15 mouse cellular contexts compared by ENCODE assay signal in genomic region chr11:88485088-88485487, GRCm38 (mm10).
DNase-seq lines count a peak whose midpoint lies in the region; ATAC-seq lines count a peak whose summit lies in the region.
"Had no signal": no experiment of that assay in that cellular context is flagged by ENCODE, and none has a peak within 500 bp of the region (broad histone marks: within the 10 kb centered on the region; RNA-seq: fewer than 3 reads in every experiment).

No protein-coding gene starts in this region.

- no peak overlapping the region for H3K4me2 ChIP-seq in forebrain, embryonic 11.5 days (ENCODE audit: low read depth, low read length, severe bottlenecking)
- H3K4me2 ChIP-seq in forebrain, embryonic 14.5 days (ENCODE audit: low read length): no peak overlapping the region
- no peak overlapping the region for H3K4me2 ChIP-seq in hindbrain, embryonic 16.5 days (ENCODE audit: low read length)
- peak overlapping the region; percentile 15 for H3K4me2 ChIP-seq in midbrain, embryonic 12.5 days (replicated peaks)
- H3K4me2 ChIP-seq: liver, embryonic 11.5 days had no signal

- DNase-seq in forebrain, embryonic 11.5 days (ENCODE audit: low spot score): no peak
- no peak for DNase-seq in forebrain, embryonic 14.5 days (ENCODE audit: low spot score)
- DNase-seq in hindbrain, embryonic 10.5 days (ENCODE audit: low spot score): no peak
- DNase-seq in embryonic facial prominence, embryonic 10.5 days (ENCODE audit: low spot score): no peak
- DNase-seq in ovary, postnatal 36 days (ENCODE audit: low spot score): no peak
- DNase-seq: cerebellum, adult 8-10 months; gastrocnemius, postnatal 14 days; kidney, adult 9 months; layer of hippocampus, postnatal 36 days; lung, postnatal 14 days; thymus, postnatal 14 days had no signal

- no peaks in the 10 kb centered on the region for H3K36me3 ChIP-seq in forebrain, embryonic 11.5 days (ENCODE audit: control insufficient read depth, insufficient read depth, low read length)
- no peaks in the 10 kb centered on the region for H3K36me3 ChIP-seq in forebrain, embryonic 14.5 days (ENCODE audit: control insufficient read depth, insufficient read depth, low read length)
- peaks cover 28% of the 10 kb centered on the region for H3K36me3 ChIP-seq in hindbrain, embryonic 10.5 days
- H3K36me3 ChIP-seq in hindbrain, embryonic 16.5 days (ENCODE audit: control insufficient read depth, insufficient read depth, low read length): no peaks in the 10 kb centered on the region
- peaks cover 25% of the 10 kb centered on the region for H3K36me3 ChIP-seq in embryonic facial prominence, embryonic 10.5 days (replicated peaks)
- H3K36me3 ChIP-seq in midbrain, embryonic 12.5 days: no peaks in the 10 kb centered on the region

- H3K27ac ChIP-seq in forebrain, embryonic 11.5 days (ENCODE audit: low read depth, low read length): peak overlapping the region; percentile 8; the same call in 1 of the 2 replicates
- no peak overlapping the region; the same call in 1 of the 2 replicates for H3K27ac ChIP-seq in forebrain, embryonic 14.5 days (ENCODE audit: low read depth, low read length)
- H3K27ac ChIP-seq in hindbrain, embryonic 10.5 days: peak overlapping the region; percentile 94
- H3K27ac ChIP-seq in hindbrain, embryonic 16.5 days (ENCODE audit: low read depth, low read length): no peak overlapping the region
- H3K27ac ChIP-seq in embryonic facial prominence, embryonic 10.5 days (replicated peaks): peak overlapping the region; percentile 55
- H3K27ac ChIP-seq in midbrain, embryonic 12.5 days (replicated peaks): peak overlapping the region; percentile 95

- no peak overlapping the region for H3K4me3 ChIP-seq in forebrain, embryonic 11.5 days (ENCODE audit: low read depth, low read length)
- H3K4me3 ChIP-seq in forebrain, embryonic 14.5 days (ENCODE audit: low read depth, low read length): no peak overlapping the region
- no peak overlapping the region for H3K4me3 ChIP-seq in hindbrain, embryonic 10.5 days
- no peak overlapping the region for H3K4me3 ChIP-seq in hindbrain, embryonic 16.5 days (ENCODE audit: low read length)
- no peak overlapping the region for H3K4me3 ChIP-seq in embryonic facial prominence, embryonic 10.5 days
- no peak overlapping the region for H3K4me3 ChIP-seq in midbrain, embryonic 12.5 days

- H3K9me3 ChIP-seq in forebrain, embryonic 11.5 days (ENCODE audit: control insufficient read depth, low read length): no peaks in the 10 kb centered on the region
- H3K9me3 ChIP-seq in forebrain, embryonic 14.5 days (replicated peaks; ENCODE audit: control insufficient read depth, low read length): no peaks in the 10 kb centered on the region
- no peaks in the 10 kb centered on the region for H3K9me3 ChIP-seq in hindbrain, embryonic 10.5 days
- no peaks in the 10 kb centered on the region for H3K9me3 ChIP-seq in hindbrain, embryonic 16.5 days (ENCODE audit: control insufficient read depth, low read length)
- no peaks in the 10 kb centered on the region for H3K9me3 ChIP-seq in embryonic facial prominence, embryonic 10.5 days
- no peaks in the 10 kb centered on the region for H3K9me3 ChIP-seq in midbrain, embryonic 12.5 days

- 49% methylated on average over 4 of the region's 4 CpGs for WGBS in forebrain, embryonic 11.5 days
- 45% methylated on average over 4 of the region's 4 CpGs for WGBS in forebrain, embryonic 14.5 days
- whole genome bisulfite sequencing in hindbrain, embryonic 10.5 days: 57% methylated on average over 4 of the region's 4 CpGs
- WGBS in hindbrain, embryonic 16.5 days: 27% methylated on average over 4 of the region's 4 CpGs
- 61% methylated on average over 4 of the region's 4 CpGs for WGBS in embryonic facial prominence, embryonic 10.5 days
- 28% methylated on average over 4 of the region's 4 CpGs for WGBS in midbrain, embryonic 12.5 days

- H3K27me3 ChIP-seq in forebrain, embryonic 11.5 days (ENCODE audit: control insufficient read depth, insufficient read depth, low read length): no peaks in the 10 kb centered on the region
- H3K27me3 ChIP-seq in forebrain, embryonic 14.5 days (replicated peaks; ENCODE audit: control insufficient read depth, insufficient read depth, low read length): no peaks in the 10 kb centered on the region
- no peaks in the 10 kb centered on the region for H3K27me3 ChIP-seq in hindbrain, embryonic 10.5 days (ENCODE audit: insufficient read depth, poor library complexity, severe bottlenecking)
- H3K27me3 ChIP-seq in hindbrain, embryonic 16.5 days (replicated peaks; ENCODE audit: control insufficient read depth, insufficient read depth, low read length): no peaks in the 10 kb centered on the region
- H3K27me3 ChIP-seq in embryonic facial prominence, embryonic 10.5 days (replicated peaks; ENCODE audit: low read depth, poor library complexity, severe bottlenecking): no peaks in the 10 kb centered on the region
- H3K27me3 ChIP-seq in midbrain, embryonic 12.5 days: no peaks in the 10 kb centered on the region

- 0 out of 2 replicates have a peak overlapping the region, but pooled peaks have one; percentile 18 for H3K9ac ChIP-seq in forebrain, embryonic 11.5 days (ENCODE audit: low read length)
- no peak overlapping the region for H3K9ac ChIP-seq in forebrain, embryonic 14.5 days (ENCODE audit: low read length)
- H3K9ac ChIP-seq in hindbrain, embryonic 16.5 days (ENCODE audit: low read depth, low read length): no peak overlapping the region
- peak overlapping the region; percentile 46; the same call in 1 of the 2 replicates for H3K9ac ChIP-seq in midbrain, embryonic 12.5 days (replicated peaks)

- H3K4me1 ChIP-seq in forebrain, embryonic 11.5 days (replicated peaks; ENCODE audit: control insufficient read depth, insufficient read depth, low read length): peaks cover 52% of the 10 kb centered on the region
- peaks cover 73% of the 10 kb centered on the region for H3K4me1 ChIP-seq in forebrain, embryonic 14.5 days (ENCODE audit: control insufficient read depth, insufficient read depth, low read length)
- H3K4me1 ChIP-seq in hindbrain, embryonic 10.5 days (replicated peaks): peaks cover 97% of the 10 kb centered on the region
- H3K4me1 ChIP-seq in hindbrain, embryonic 16.5 days (ENCODE audit: control insufficient read depth, insufficient read depth, low read depth, low read length): peaks cover 58% of the 10 kb centered on the region
- H3K4me1 ChIP-seq in embryonic facial prominence, embryonic 10.5 days: peaks cover 77% of the 10 kb centered on the region
- peaks cover 87% of the 10 kb centered on the region for H3K4me1 ChIP-seq in midbrain, embryonic 12.5 days

- ATAC-seq in forebrain, embryonic 11.5 days (replicated peaks; ENCODE audit: low FRiP score): no peak
- ATAC-seq in forebrain, embryonic 14.5 days: no peak
- no peak for ATAC-seq in hindbrain, embryonic 16.5 days
- ATAC-seq in midbrain, embryonic 12.5 days (ENCODE audit: low FRiP score, low read depth): no peak
- no peak for ATAC-seq in megakaryocyte-erythroid progenitor cell, adult 5-6 weeks (replicated peaks; ENCODE audit: low FRiP score, low TSS enrichment, poor library complexity, severe bottlenecking)

Comparison
In these comparisons a context has a peak if more than half of its experiments do, and no peak if none do; other contexts are left out.
1. H3K27ac ChIP-seq: peak in forebrain, embryonic 11.5 days (single experiment), hindbrain, embryonic 10.5 days (single experiment), embryonic facial prominence, embryonic 10.5 days (single experiment) and midbrain, embryonic 12.5 days (single experiment); none in forebrain, embryonic 14.5 days (single experiment) and hindbrain, embryonic 16.5 days (single experiment).
2. H3K9ac ChIP-seq: peak in forebrain, embryonic 11.5 days (single experiment) and midbrain, embryonic 12.5 days (single experiment); none in forebrain, embryonic 14.5 days (single experiment) and hindbrain, embryonic 16.5 days (single experiment).